ENCODE assay signal across 12 mouse cellular contexts in the genomic region with DNA sequence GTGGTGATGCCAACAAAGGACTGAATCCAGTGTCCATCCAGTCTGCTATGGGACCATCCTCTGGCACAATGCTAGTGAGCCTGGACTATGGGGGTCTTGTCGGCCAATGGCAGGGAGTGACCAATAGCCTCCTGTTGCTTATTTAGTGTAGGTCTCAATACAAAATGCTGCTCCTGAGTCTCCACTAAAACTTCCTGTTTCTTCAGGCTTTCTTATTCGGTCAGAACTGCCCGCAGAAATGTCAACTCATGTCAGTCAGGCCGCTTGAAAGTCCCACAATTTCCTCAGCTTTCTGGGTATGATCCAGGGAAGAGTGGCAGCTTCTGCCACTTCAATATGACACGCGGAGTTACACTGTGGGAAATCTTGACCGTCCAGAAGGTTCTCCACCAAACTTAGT.
"Had no signal": no experiment of that assay in that cellular context is flagged by ENCODE, and none has a peak within 500 bp of the region (broad histone marks: within the 10 kb centered on the region; RNA-seq: fewer than 3 reads in every experiment).

No protein-coding gene starts in this region.

- DNase-seq: liver, embryonic 13.5 days; liver, postnatal 0 days; lung, adult 2 months; lung, postnatal 14 days; lung, postnatal 36 days; right cerebral cortex, postnatal 14 days; thymus, adult 18-20 months; thymus, postnatal 14 days; thymus, postnatal 36 days had no signal

- ATAC-seq: liver, postnatal 0 days; lung, postnatal 0 days; midbrain, embryonic 13.5 days; midbrain, embryonic 16.5 days had no signal
